Mouse (Mus musculus) kidney, adult 10 weeks (tissue): Measurements from ENCODE around the gene Ap3d1. TPM values are rescaled to one million over a fixed set of nuclear protein-coding genes. Genes with fewer than 3 reads are reported as not detected.

Experiments used
- polyA plus RNA-seq: library from polyadenylated mRNA; stranded (reverse); fragments of 350-450 nt; fragmentation: Illumina TruSeq; extraction: RNeasy Lipid Tissue Mini Kit (QIAGEN cat#74804); gene quantifications from one replicate; pipeline ENCODE4 v1.2.3, GENCODE M21; 2014; ENCODE audit warnings: low read depth, low replicate concordance

The Ap3d1 gene
- polyA plus RNA-seq: 7.2 TPM

DNA sequence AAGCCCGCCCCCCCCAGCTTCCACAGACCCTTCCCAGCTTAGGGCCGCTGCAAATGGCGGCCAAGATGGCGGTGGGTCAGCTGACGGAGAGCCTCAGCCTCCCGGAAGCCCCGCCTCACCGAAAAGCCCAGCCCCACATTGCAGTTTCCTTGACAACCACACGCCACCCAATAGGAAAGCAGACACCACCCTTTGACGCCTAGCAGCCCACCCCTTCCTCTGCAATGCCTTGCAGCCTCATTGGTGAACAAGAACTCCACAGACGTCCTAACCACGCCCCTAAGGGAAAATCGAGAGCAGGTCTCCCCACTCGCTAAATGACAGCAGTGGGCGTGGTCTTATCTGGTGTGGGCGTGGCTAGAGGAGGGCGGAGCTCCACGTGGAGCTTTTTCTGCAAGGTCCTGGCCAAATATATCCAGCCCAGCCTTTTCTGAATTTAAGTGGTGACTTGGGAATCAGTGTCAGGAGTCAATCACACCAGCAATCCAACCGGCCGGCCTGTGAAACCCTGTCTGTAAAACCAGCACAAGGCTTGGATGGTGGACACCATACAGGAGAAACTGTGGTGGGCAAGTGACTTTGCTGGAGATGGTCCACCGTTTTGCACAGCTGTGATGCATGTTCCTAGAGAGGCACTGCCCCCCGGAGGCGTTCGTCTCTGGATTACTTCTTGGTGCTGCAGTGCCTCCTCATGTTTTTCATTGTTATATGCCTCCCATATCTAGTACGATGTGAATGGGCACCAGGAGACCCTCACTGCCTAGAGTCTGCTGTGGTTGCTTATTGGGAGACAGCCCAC lies at the start of gene Ap3d1:
Gene Ap3d1 (minus strand): TSS at position 85 of the 799 bp plus-strand sequence.

DNA sequence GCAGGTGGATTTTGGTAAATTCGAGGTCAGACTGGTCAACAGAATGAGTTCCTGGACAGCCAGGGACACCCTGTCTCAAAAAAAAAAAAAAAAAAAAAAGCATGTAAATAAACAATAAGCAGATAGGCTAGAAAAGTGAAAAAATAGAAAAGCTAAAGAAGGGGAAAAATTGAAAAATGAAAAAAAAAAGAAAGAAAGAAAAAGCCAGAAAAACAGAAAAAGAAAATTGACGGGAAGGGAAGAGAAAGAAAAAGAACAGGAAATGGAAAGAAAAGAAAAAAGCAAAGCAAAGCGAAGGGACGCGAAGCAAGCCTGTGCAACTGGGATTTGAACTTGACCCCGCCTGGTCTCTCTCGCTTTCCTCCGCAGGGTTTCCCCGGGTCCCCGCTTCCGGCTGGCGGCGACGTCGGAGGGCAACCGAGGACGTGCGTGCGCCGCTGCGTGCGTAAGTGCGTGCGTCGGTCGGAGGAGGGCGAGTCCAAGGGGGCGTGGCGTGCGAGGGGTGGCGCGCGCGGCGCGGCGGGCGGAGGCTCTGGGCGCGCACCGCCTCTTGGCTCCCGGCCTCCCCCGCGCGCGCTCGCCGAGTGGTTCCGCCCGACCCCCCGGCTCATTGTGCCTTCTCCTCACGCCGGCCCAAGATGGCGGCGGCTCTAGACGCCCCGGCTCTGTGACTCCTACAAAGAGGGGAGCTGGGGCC lies 12.7 kb upstream of the Ap3d1 start, which contains the start of gene Dot1l:
Gene Dot1l (plus strand): TSS at position 613 of the 697 bp plus-strand sequence.

DNA sequence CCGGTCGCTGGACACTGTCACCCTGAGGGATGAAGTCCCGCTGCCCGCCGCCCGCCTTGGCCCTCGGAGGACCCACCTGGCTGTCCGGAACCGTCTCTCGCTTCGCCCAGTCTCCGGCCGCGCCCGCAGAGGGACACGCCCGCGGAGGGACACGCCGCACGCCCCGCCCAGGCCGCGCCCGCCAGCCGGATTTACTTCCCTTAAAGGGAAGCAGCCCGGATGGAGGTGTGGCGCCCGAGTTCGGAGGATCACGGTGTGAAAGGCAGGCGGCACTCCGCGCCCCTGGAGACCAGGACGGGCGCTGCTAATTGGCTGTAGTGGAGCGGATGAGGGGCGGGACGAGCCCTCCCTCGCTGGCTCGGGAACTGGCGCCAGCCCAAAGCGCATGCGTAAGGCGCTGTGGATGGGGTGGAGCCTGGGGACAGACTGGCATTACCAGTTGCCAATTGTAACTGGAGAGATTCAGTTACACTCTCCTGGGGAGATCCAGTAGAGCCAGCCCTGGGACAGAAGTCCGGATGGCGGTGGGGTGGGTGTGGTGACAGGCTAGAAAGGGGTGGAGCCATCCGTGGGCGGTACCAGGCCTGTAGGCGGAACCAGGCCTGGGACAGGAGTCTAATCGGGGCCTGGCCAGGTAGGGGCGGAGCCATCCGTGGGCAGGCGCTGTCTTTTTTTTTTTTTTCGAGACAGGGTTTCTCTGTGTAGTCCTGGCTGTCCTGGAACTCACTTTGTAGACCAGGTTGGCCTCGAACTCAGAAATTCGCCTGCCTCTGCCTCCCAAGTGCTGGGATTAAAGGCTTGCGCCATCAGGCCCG lies 40.1 kb downstream of the Ap3d1 start, which contains the start of the genes Mob3a and Izumo4:
Gene Mob3a (minus strand): TSS at position 257 of the 815 bp plus-strand sequence.
Gene Izumo4 (plus strand): TSS at position 464 of the 815 bp plus-strand sequence.

DNA sequence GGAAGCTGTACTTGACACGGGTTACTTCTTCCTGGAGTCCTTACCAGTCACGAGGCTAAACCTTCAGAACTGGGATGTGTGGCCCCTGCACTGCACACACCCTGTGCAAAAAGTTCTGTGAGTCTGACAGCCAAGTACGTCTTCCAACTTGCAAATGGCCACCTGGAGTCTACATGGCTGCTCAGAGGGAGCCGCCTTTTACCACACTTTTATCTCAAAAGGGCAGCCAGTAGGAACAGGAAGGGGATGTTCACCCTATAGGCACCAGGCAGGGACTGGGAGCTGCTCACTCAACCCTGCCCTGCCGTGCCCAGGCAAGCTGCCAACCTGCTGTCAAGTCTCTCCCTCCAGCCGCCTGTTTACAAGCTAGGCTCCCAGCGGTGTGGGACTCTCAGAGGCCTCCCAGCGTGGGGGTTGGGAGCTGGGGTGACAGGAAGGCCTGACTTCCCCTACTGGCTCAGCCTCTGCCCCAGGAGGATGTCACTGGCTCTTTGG lies 64.1 kb downstream of the Ap3d1 start, which contains the start of gene Mknk2:
Gene Mknk2 (minus strand): TSS at position 171 of the 495 bp plus-strand sequence.

Other genes with a start within 250 kb of the Ap3d1 start
- gene Onecut3, start 247.4 kb downstream of the Ap3d1 start, polyA plus RNA-seq: not detected
- gene Atp8b3, start 203.1 kb downstream of the Ap3d1 start, polyA plus RNA-seq: not detected
- gene Rexo1, start 180.7 kb downstream of the Ap3d1 start, polyA plus RNA-seq: 0.16 TPM
- 1.5 TPM for gene Klf16, start 164.9 kb downstream of the Ap3d1 start, polyA plus RNA-seq
- gene Abhd17a, start 151.9 kb downstream of the Ap3d1 start, polyA plus RNA-seq: 0.53 TPM
- 0.44 TPM for gene Scamp4, start 139.4 kb downstream of the Ap3d1 start, polyA plus RNA-seq
- gene Adat3, start 139.4 kb downstream of the Ap3d1 start, polyA plus RNA-seq: not detected
- not detected for gene Gm49322, start 136.2 kb downstream of the Ap3d1 start, polyA plus RNA-seq
- 0.53 TPM for gene Csnk1g2, start 119.4 kb downstream of the Ap3d1 start, polyA plus RNA-seq
- 0.36 TPM for gene Btbd2, start 85.2 kb downstream of the Ap3d1 start, polyA plus RNA-seq
- gene Mknk2, start 64.2 kb downstream of the Ap3d1 start, polyA plus RNA-seq: 1.8 TPM
- 1.1 TPM for gene Mob3a, start 40.3 kb downstream of the Ap3d1 start, polyA plus RNA-seq
- gene Izumo4, start 40.1 kb downstream of the Ap3d1 start, polyA plus RNA-seq: 0.89 TPM
- gene Dot1l, start 12.9 kb upstream of the Ap3d1 start, polyA plus RNA-seq: 1.2 TPM
- 2.2 TPM for gene Sf3a2, start 55.9 kb upstream of the Ap3d1 start, polyA plus RNA-seq
- 1.5 TPM for gene Plekhj1, start 56.4 kb upstream of the Ap3d1 start, polyA plus RNA-seq
- not detected for gene Amh, start 63.0 kb upstream of the Ap3d1 start, polyA plus RNA-seq
- not detected for gene Jsrp1, start 71.2 kb upstream of the Ap3d1 start, polyA plus RNA-seq
- 171 TPM for gene Oaz1, start 84.4 kb upstream of the Ap3d1 start, polyA plus RNA-seq
- not detected for gene Lingo3, start 101.8 kb upstream of the Ap3d1 start, polyA plus RNA-seq
- gene Lsm7, start 112.9 kb upstream of the Ap3d1 start, polyA plus RNA-seq: 3.3 TPM
- not detected for gene Sppl2b, start 113.0 kb upstream of the Ap3d1 start, polyA plus RNA-seq
- gene Tmprss9, start 129.6 kb upstream of the Ap3d1 start, polyA plus RNA-seq: not detected
- gene Timm13, start 158.7 kb upstream of the Ap3d1 start, polyA plus RNA-seq: not detected
- gene Lmnb2, start 176.0 kb upstream of the Ap3d1 start, polyA plus RNA-seq: 0.24 TPM
- gene Gadd45b, start 187.8 kb upstream of the Ap3d1 start, polyA plus RNA-seq: 2.3 TPM